Mouse (Mus musculus): ENCODE data around the gene Dennd2a.
"Not testable (repeated sequence)": the region's sequence is repeated elsewhere in the genome, so short reads cannot be mapped to it uniquely, and the experiment has no call there.

Gene Dennd2a

GRCm38 (mm10) chr6:39451033-39451432 lies 106.6 kb downstream of the Dennd2a start:
- no peak for DNase-seq (ENCODE audit: low read depth, low spot score)

GRCm38 (mm10) chr6:39450580-39450979 lies 107.1 kb downstream of the Dennd2a start:
- DNase-seq (ENCODE audit: low read depth, low spot score), result no peak

- no peak for DNase-seq (ENCODE audit: low read depth, low spot score)
Measured at GRCm38 (mm10) chr6:39447429-39448185, 110.1 kb downstream of the Dennd2a start.

GRCm38 (mm10) chr6:39445801-39446572 lies 111.7 kb downstream of the Dennd2a start:
- no peak for DNase-seq (ENCODE audit: low read depth, low spot score)

GRCm38 (mm10) chr6:39442786-39443287 lies 114.8 kb downstream of the Dennd2a start:
- no peak for DNase-seq (ENCODE audit: low read depth, low spot score)

GRCm38 (mm10) chr6:39440207-39440606 lies 117.5 kb downstream of the Dennd2a start:
- DNase-seq (ENCODE audit: low read depth, low spot score), result no peak

GRCm38 (mm10) chr6:39437519-39437918 lies 120.1 kb downstream of the Dennd2a start:
- DNase-seq (ENCODE audit: low read depth, low spot score), result not testable (repeated sequence)

GRCm38 (mm10) chr6:39435875-39436274 lies 121.8 kb downstream of the Dennd2a start:
- no peak for DNase-seq (ENCODE audit: low read depth, low spot score)

- peak; percentile 20 for DNase-seq (ENCODE audit: low read depth, low spot score)
Measured at GRCm38 (mm10) chr6:39434886-39435492, 122.7 kb downstream of the Dennd2a start.

- DNase-seq (ENCODE audit: low read depth, low spot score), result no peak
Measured at GRCm38 (mm10) chr6:39434111-39434885, 123.4 kb downstream of the Dennd2a start.

- DNase-seq (ENCODE audit: low read depth, low spot score), result no peak
Measured at GRCm38 (mm10) chr6:39433701-39434100, 124.0 kb downstream of the Dennd2a start.

GRCm38 (mm10) chr6:39433174-39433573 lies 124.5 kb downstream of the Dennd2a start:
- no peak for DNase-seq (ENCODE audit: low read depth, low spot score)

GRCm38 (mm10) chr6:39430722-39431121 lies 126.9 kb downstream of the Dennd2a start:
- DNase-seq (ENCODE audit: low read depth, low spot score), result no peak

GRCm38 (mm10) chr6:39429007-39429788 lies 128.5 kb downstream of the Dennd2a start:
- DNase-seq (ENCODE audit: low read depth, low spot score), result no peak

GRCm38 (mm10) chr6:39427276-39428003 lies 130.2 kb downstream of the Dennd2a start:
- no peak for DNase-seq (ENCODE audit: low read depth, low spot score)

GRCm38 (mm10) chr6:39426725-39427124 lies 130.9 kb downstream of the Dennd2a start:
- no peak for DNase-seq (ENCODE audit: low read depth, low spot score)

GRCm38 (mm10) chr6:39425181-39425580 lies 132.5 kb downstream of the Dennd2a start:
- DNase-seq (ENCODE audit: low read depth, low spot score), result no peak

- DNase-seq (ENCODE audit: low read depth, low spot score), result no peak
Measured at GRCm38 (mm10) chr6:39423686-39424085, 134.0 kb downstream of the Dennd2a start.

GRCm38 (mm10) chr6:39423130-39423551 lies 134.5 kb downstream of the Dennd2a start:
- DNase-seq (ENCODE audit: low read depth, low spot score), result no peak

GRCm38 (mm10) chr6:39420867-39421266 lies 136.8 kb downstream of the Dennd2a start:
- no peak for DNase-seq (ENCODE audit: low read depth, low spot score)

Data from embryo, embryonic 11.5 days (tissue).